Mouse (Mus musculus): ENCODE data around the gene Sdf2l1.

Sdf2l1 gene

GRCm38 (mm10) chr16:17124119-17124870 lies 7.9 kb downstream of the Sdf2l1 start:
- no peak for DNase-seq (ENCODE audit: low read depth, low spot score)

- DNase-seq (ENCODE audit: low read depth, low spot score): no peak
Measured at GRCm38 (mm10) chr16:17121569-17121968, 10.6 kb downstream of the Sdf2l1 start.

GRCm38 (mm10) chr16:17117309-17117799 lies 14.8 kb downstream of the Sdf2l1 start:
- DNase-seq (ENCODE audit: low read depth, low spot score): no peak

GRCm38 (mm10) chr16:17110771-17111743 lies 21.1 kb downstream of the Sdf2l1 start, which contains the start of gene Ppil2:
Gene Ppil2 (minus strand): TSS chr16:17111257.
- peak; percentile 71 for DNase-seq (ENCODE audit: low read depth, low spot score)

- no peak for DNase-seq (ENCODE audit: low read depth, low spot score)
Measured at GRCm38 (mm10) chr16:17104600-17104999, 27.6 kb downstream of the Sdf2l1 start.

GRCm38 (mm10) chr16:17102630-17103220 lies 29.5 kb downstream of the Sdf2l1 start:
- no peak for DNase-seq (ENCODE audit: low read depth, low spot score)

- DNase-seq (ENCODE audit: low read depth, low spot score): no peak
Measured at GRCm38 (mm10) chr16:17096938-17097337, 35.2 kb downstream of the Sdf2l1 start.

GRCm38 (mm10) chr16:17088346-17088745 lies 43.8 kb downstream of the Sdf2l1 start:
- DNase-seq (ENCODE audit: low read depth, low spot score): no peak

GRCm38 (mm10) chr16:17086669-17087193 lies 45.5 kb downstream of the Sdf2l1 start:
- no peak for DNase-seq (ENCODE audit: low read depth, low spot score)

- DNase-seq (ENCODE audit: low read depth, low spot score): no peak
Measured at GRCm38 (mm10) chr16:17086241-17086640, 45.9 kb downstream of the Sdf2l1 start.

- no peak for DNase-seq (ENCODE audit: low read depth, low spot score)
Measured at GRCm38 (mm10) chr16:17085636-17086035, 46.5 kb downstream of the Sdf2l1 start.

- DNase-seq (ENCODE audit: low read depth, low spot score): no peak
Measured at GRCm38 (mm10) chr16:17082121-17082792, 49.9 kb downstream of the Sdf2l1 start.

Data from embryo, embryonic 11.5 days (tissue).